Mouse (Mus musculus) kidney, postnatal 0 days (tissue): ENCODE measurements at regions not wholly inside any gene's neighbourhood (a gene's known extent, or its start where the extent isn't known, plus 50 kb on each side); places are given as distances from the start of the nearest gene placed in this dataset.

ENCODE experiments used
- ATAC-seq: fragments of 200-750 bp; cut with Nextera tagmentation; replicated peaks from 2 replicates; pipeline ENCODE4 v1.8.0; 2017; ENCODE audit warnings: low read depth, moderate number of reproducible peaks, moderate TSS enrichment, moderate library complexity; ENCODE audit not compliant: low FRiP score
- DNase-seq: peaks from one replicate; pipeline ENCODE4 v3.0.0-alpha.2; 2016; ENCODE audit warnings: low spot score
- H3K27ac ChIP-seq: fragments of 300-500 bp; sonication (generic); 2 replicates; pipeline ENCODE4 v1.5.1; 2014; ENCODE audit warnings: mild to moderate bottlenecking
- H3K27me3 ChIP-seq: fragments of 300-500 bp; sonication (generic); 2 replicates; pipeline ENCODE4 v1.6.1; 2014; ENCODE audit warnings: low read length, mixed read lengths; ENCODE audit not compliant: insufficient read depth
- H3K36me3 ChIP-seq: fragments of 300-500 bp; sonication (generic); 2 replicates; pipeline ENCODE4 v1.6.1; 2014; ENCODE audit warnings: low read length, mixed read lengths; ENCODE audit not compliant: insufficient read depth
- H3K4me1 ChIP-seq: fragments of 300-500 bp; sonication (generic); replicated peaks from 2 replicates; pipeline ENCODE4 v1.6.1; 2014; ENCODE audit warnings: antibody characterized with exemption, low read length, mixed read lengths; ENCODE audit not compliant: insufficient read depth
- H3K4me2 ChIP-seq: fragments of 300-500 bp; sonication (generic); 2 replicates; pipeline ENCODE4 v1.6.1; 2014; ENCODE audit warnings: mild to moderate bottlenecking, low read length, moderate library complexity, mixed read lengths
- H3K4me3 ChIP-seq: fragments of 300-500 bp; sonication (generic); replicated peaks from 2 replicates; pipeline ENCODE4 v1.5.1; 2014; ENCODE audit warnings: low read depth, low read length
- H3K9ac ChIP-seq: fragments of 300-500 bp; sonication (generic); 2 replicates; pipeline ENCODE4 v1.6.1; 2014; ENCODE audit warnings: low read depth, low read length
- H3K9me3 ChIP-seq: fragments of 300-500 bp; sonication (generic); replicated peaks from 2 replicates; pipeline ENCODE4 v1.6.1; 2016; ENCODE audit warnings: low read length, inconsistent platforms, mixed read lengths
- CTCF ChIP-seq: IDR thresholded peaks from 2 replicates; pipeline ENCODE4 v1.5.1; 2016; ENCODE audit warnings: antibody characterized with exemption, low read depth, mild to moderate bottlenecking, moderate library complexity
- WGBS: fragments of 180-500 bp; shearing (Covaris S2); extraction: QIAGEN DNeasy Blood & Tissue Kit; methylation state at CpG from one replicate; pipeline ENCODE4 v1.1.7; 2014; 5-methylcytosine and 5-hydroxymethylcytosine counted together

DNA sequence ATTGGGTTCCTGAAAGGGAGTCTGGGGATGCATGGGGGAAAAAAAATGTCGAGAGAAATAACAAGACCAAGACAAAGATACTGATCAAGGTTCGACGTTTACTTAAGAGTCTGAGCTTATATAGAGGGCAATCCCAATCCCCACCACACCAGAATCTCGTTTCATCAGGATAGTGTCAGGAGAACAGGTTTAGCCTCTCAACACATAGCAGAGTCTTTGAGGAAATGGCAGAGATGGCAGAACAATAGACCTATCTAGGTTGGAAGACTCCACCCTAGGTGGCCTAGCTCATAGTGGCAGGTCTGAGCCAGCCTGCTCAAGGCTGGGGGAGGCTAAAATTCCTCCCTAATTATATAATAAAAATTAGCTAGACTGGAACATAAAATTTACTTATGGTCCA, 151.6 kb upstream of the Gm49339 start:
- no peak for ATAC-seq
- Histone ChIP-seq H3K9me3 (no peaks in the 10 kb centered on the region), H3K4me3 (no peak overlapping the region), H3K4me1 (no peaks in the 10 kb centered on the region), H3K9ac (no peak overlapping the region), H3K36me3 (no peaks in the 10 kb centered on the region), H3K27me3 (no peaks in the 10 kb centered on the region), H3K4me2 (no peak overlapping the region), H3K27ac (no peak overlapping the region)
- WGBS = 75% methylated on average over 4 of the region's 4 CpGs
- no peak for DNase-seq
- TF ChIP-seq CTCF = no peak

DNA sequence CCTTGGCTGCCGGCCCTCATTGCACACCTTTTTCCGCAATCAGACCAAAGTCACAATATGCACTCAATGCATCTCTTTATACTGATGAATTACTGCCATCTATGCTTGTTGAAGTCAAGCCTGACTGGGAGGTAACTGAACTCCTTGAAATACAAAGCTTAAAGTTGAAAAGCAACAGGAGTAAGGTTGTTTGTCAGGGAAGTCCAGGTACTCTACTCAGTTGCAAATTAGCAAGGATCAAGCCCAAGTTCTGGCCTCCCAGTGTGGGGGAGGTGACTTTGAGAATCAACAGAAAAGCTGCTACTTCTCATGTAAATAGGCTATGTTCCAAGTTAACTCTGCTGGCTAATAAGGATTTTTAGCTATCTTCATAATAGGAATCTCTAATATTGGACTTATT, 151.0 kb upstream of the Gm49339 start:
- WGBS = 85% methylated on average over 2 of the region's 2 CpGs
- Histone ChIP-seq H3K9ac (no peak overlapping the region), H3K27me3 (no peaks in the 10 kb centered on the region), H3K27ac (no peak overlapping the region), H3K4me1 (no peaks in the 10 kb centered on the region), H3K36me3 (no peaks in the 10 kb centered on the region), H3K9me3 (no peaks in the 10 kb centered on the region), H3K4me3 (no peak overlapping the region), H3K4me2 (no peak overlapping the region)
- TF ChIP-seq CTCF = no peak
- DNase-seq (no peak), ATAC-seq (no peak)
